Mouse (Mus musculus) liver, embryonic 14.5 days (tissue): ENCODE data around the gene Gm6993. TPM values are rescaled to one million over a fixed set of nuclear protein-coding genes. Genes with fewer than 3 reads are reported as not detected.

ENCODE experiments used
- ATAC-seq: fragments of 200-750 bp; cut with Nextera tagmentation; 2 replicates; pipeline ENCODE4 v1.8.0; 2017; ENCODE audit warnings: moderate number of reproducible peaks, mild to moderate bottlenecking, moderate library complexity; ENCODE audit not compliant: insufficient read depth
- DNase-seq, 3 experiments: peaks; one replicate each; pipeline ENCODE4 v3.0.0-alpha.2; 2012 to 2013; ENCODE audit warnings: low read depth in 3 of 3, low spot score in 3 of 3
- H3K27ac ChIP-seq: fragments of 300-500 bp; sonication (generic); 2 replicates; pipeline ENCODE4 v1.5.1; 2014; ENCODE audit warnings: moderate library complexity, mild to moderate bottlenecking, control low read depth, inconsistent platforms
- H3K27me3 ChIP-seq: fragments of 300-500 bp; sonication (generic); 2 replicates; pipeline ENCODE4 v1.6.1; 2014; ENCODE audit warnings: mild to moderate bottlenecking, low read length, moderate library complexity; ENCODE audit not compliant: control insufficient read depth, insufficient read depth
- H3K36me3 ChIP-seq: fragments of 300-500 bp; sonication (generic); replicated peaks from 2 replicates; pipeline ENCODE4 v1.6.1; 2014; ENCODE audit warnings: low read depth; ENCODE audit not compliant: control insufficient read depth, insufficient read depth
- H3K4me1 ChIP-seq, 2 experiments: fragments of 200-500 bp in 1 of 2; fragments of 300-500 bp in 1 of 2; sonication (generic) in 1 of 2; replicated peaks; 2 replicates each; pipeline ENCODE4 v1.6.1; 2012 to 2014; ENCODE audit warnings: antibody characterized with exemption in 1 of 2, inconsistent platforms in 1 of 2, low read length in 1 of 2; ENCODE audit not compliant: control insufficient read depth in 2 of 2, insufficient read depth in 2 of 2
- H3K4me2 ChIP-seq: fragments of 300-500 bp; sonication (generic); 2 replicates; pipeline ENCODE4 v1.6.1; 2014; ENCODE audit warnings: low read depth, mild to moderate bottlenecking, control low read depth, moderate library complexity
- H3K4me3 ChIP-seq, 2 experiments: fragments of 200-500 bp in 1 of 2; fragments of 300-500 bp in 1 of 2; sonication (generic) in 1 of 2; 2 replicates each; pipeline ENCODE4 v1.5.1; 2012 to 2014; ENCODE audit warnings: low read depth in 2 of 2, low read length in 2 of 2, mild to moderate bottlenecking in 2 of 2, control low read depth in 1 of 2, inconsistent platforms in 1 of 2, moderate library complexity in 1 of 2; ENCODE audit not compliant: insufficient read depth in 1 of 2
- H3K9ac ChIP-seq: fragments of 300-500 bp; sonication (generic); replicated peaks from 2 replicates; pipeline ENCODE4 v1.6.1; 2014; ENCODE audit warnings: mild to moderate bottlenecking, control low read depth, moderate library complexity
- H3K9me3 ChIP-seq: fragments of 300-500 bp; sonication (generic); 2 replicates; pipeline ENCODE4 v1.6.1; 2016; ENCODE audit warnings: low read length, mixed read lengths; ENCODE audit not compliant: control insufficient read depth
- CTCF ChIP-seq: IDR thresholded peaks from 2 replicates; pipeline ENCODE4 v1.5.1; 2016; ENCODE audit warnings: antibody characterized with exemption, low read depth, control low read depth
- EP300 ChIP-seq: IDR thresholded peaks from 2 replicates; pipeline ENCODE4 v1.6.1; 2016; ENCODE audit warnings: antibody characterized with exemption, low read depth
- WGBS: fragments of 180-500 bp; shearing (Covaris S2); extraction: QIAGEN DNeasy Blood & Tissue Kit; methylation state at CpG from one replicate; pipeline ENCODE4 v1.1.7; 2014; ENCODE audit not compliant: insufficient replicate concordance; 5-methylcytosine and 5-hydroxymethylcytosine counted together
- polyA plus RNA-seq, 2 experiments: library from polyadenylated mRNA; depleted of rRNA in 1 of 2; stranded (reverse) in 1 of 2; unstranded in 1 of 2; fragments of >200 nt; fragmentation: Nextera tagmentation in 1 of 2; extraction: Ambion mirVana in 1 of 2; gene quantifications; 2 replicates each; pipeline versions ENCODE4 v1.2.1 to v1.2.3; 2012 to 2014

Gm6993 gene
- polyA plus RNA-seq, 2 experiments, result not detected

GRCm38 (mm10) chr12:31244691-31245090, 4.1 kb downstream of the Gm6993 start:
- 69% methylated on average over 3 of the region's 3 CpGs for WGBS
- DNase-seq, result no peak
- TF ChIP-seq EP300, result no peak
- TF ChIP-seq CTCF, result no peak
- no peak for ATAC-seq
- Histone ChIP-seq H3K9me3 (no peaks in the 10 kb centered on the region), H3K9ac (no peak overlapping the region), H3K4me2 (no peak overlapping the region), H3K27me3 (no peaks in the 10 kb centered on the region), H3K36me3 (no peaks in the 10 kb centered on the region), H3K27ac (no peak overlapping the region), H3K4me1 (no peaks in the 10 kb centered on the region), H3K4me3 (no peak overlapping the region)

- Histone ChIP-seq H3K27me3 (no peaks in the 10 kb centered on the region), H3K4me3 (no peak overlapping the region), H3K4me1 (no peaks in the 10 kb centered on the region), H3K9me3 (no peaks in the 10 kb centered on the region), H3K4me2 (no peak overlapping the region), H3K9ac (no peak overlapping the region), H3K27ac (no peak overlapping the region), H3K36me3 (no peaks in the 10 kb centered on the region)
- 54% methylated on average over 3 of the region's 3 CpGs for WGBS
- no peak for TF ChIP-seq EP300
- no peak for TF ChIP-seq CTCF
- no peak for ATAC-seq
- DNase-seq, result no peak
Observed at GRCm38 (mm10) chr12:31246153-31246552, 5.6 kb downstream of the Gm6993 start.

GRCm38 (mm10) chr12:31246615-31247014, 6.0 kb downstream of the Gm6993 start:
- Histone ChIP-seq H3K4me2 (no peak overlapping the region), H3K9me3 (no peaks in the 10 kb centered on the region), H3K27ac (no peak overlapping the region), H3K9ac (no peak overlapping the region), H3K36me3 (no peaks in the 10 kb centered on the region), H3K4me1 (no peaks in the 10 kb centered on the region), H3K27me3 (no peaks in the 10 kb centered on the region), H3K4me3 (no peak overlapping the region)
- 25% methylated on average over 3 of the region's 3 CpGs for WGBS
- TF ChIP-seq EP300, result no peak
- no peak for TF ChIP-seq CTCF
- ATAC-seq (no peak), DNase-seq (no peak)

GRCm38 (mm10) chr12:31248165-31248564, 7.6 kb downstream of the Gm6993 start:
- no peak for DNase-seq
- Histone ChIP-seq H3K9ac (no peak overlapping the region), H3K9me3 (no peaks in the 10 kb centered on the region), H3K27ac (no peak overlapping the region), H3K27me3 (no peaks in the 10 kb centered on the region), H3K4me2 (no peak overlapping the region), H3K4me1 (no peaks in the 10 kb centered on the region), H3K4me3 (no peak overlapping the region), H3K36me3 (no peaks in the 10 kb centered on the region)
- TF ChIP-seq CTCF (no peak), EP300 (no peak)
- 36% methylated on average over 3 of the region's 3 CpGs for WGBS
- ATAC-seq, result no peak

- ATAC-seq (no peak), DNase-seq (no peak)
- Histone ChIP-seq H3K27me3 (no peaks in the 10 kb centered on the region), H3K9me3 (no peaks in the 10 kb centered on the region), H3K36me3 (no peaks in the 10 kb centered on the region), H3K4me2 (no peak overlapping the region), H3K9ac (no peak overlapping the region), H3K4me1 (no peaks in the 10 kb centered on the region), H3K4me3 (no peak overlapping the region), H3K27ac (no peak overlapping the region)
- 38% methylated on average over 10 of the region's 10 CpGs for WGBS
- TF ChIP-seq EP300 (no peak), CTCF (no peak)
Observed at GRCm38 (mm10) chr12:31248681-31249080, 8.1 kb downstream of the Gm6993 start.
